Mouse (Mus musculus): Measurements from ENCODE around the gene Ndel1.

The Ndel1 gene

GRCm38 (mm10) chr11:68776147-68776655 is 95.5 kb downstream of the Ndel1 start:
- no peak for DNase-seq (ENCODE audit: low spot score)

All from lung, postnatal 25 days (tissue).